Mouse (Mus musculus): ENCODE measurements at regions not wholly inside any gene's neighbourhood (a gene's known extent, or its start where the extent isn't known, plus 50 kb on each side); places are given as distances from the start of the nearest gene placed in this dataset.
A peak's percentile ranks its signal among the peaks of the same experiment; 100 is the strongest.

- 61% methylated on average over 6 of the region's 6 CpGs for WGBS
Measured at GRCm38 (mm10) chr2:74039580-74039979, 128.5 kb upstream of the Atp5g3 start.

GRCm38 (mm10) chr2:74036043-74036442, 124.9 kb upstream of the Atp5g3 start:
- WGBS: 93% methylated on average over 9 of the region's 9 CpGs
- H3K27me3 ChIP-seq (ENCODE audit: control insufficient read depth, insufficient read depth, low read length): no peaks in the 10 kb centered on the region
- H3K4me2 ChIP-seq (ENCODE audit: low read depth, low read length, severe bottlenecking): no peak overlapping the region
- H3K27ac ChIP-seq (ENCODE audit: low read depth, low read length): no peak overlapping the region
- no peak overlapping the region for H3K4me3 ChIP-seq (ENCODE audit: low read depth, low read length)
- H3K4me1 ChIP-seq (replicated peaks; ENCODE audit: control insufficient read depth, insufficient read depth, low read length): no peaks in the 10 kb centered on the region
- no peak overlapping the region for H3K9ac ChIP-seq (ENCODE audit: low read length)
- ATAC-seq (replicated peaks; ENCODE audit: low FRiP score): no peak
- no peak for DNase-seq (ENCODE audit: low spot score)
- H3K36me3 ChIP-seq (ENCODE audit: control insufficient read depth, insufficient read depth, low read length): no peaks in the 10 kb centered on the region
- no peaks in the 10 kb centered on the region for H3K9me3 ChIP-seq (ENCODE audit: control insufficient read depth, low read length)

More at GRCm38 (mm10) chr2:74039580-74039979, 128.5 kb upstream of the Atp5g3 start:
- Histone ChIP-seq H3K9ac (ENCODE audit: low read length) (no peak overlapping the region), H3K27ac (ENCODE audit: low read depth, low read length) (no peak overlapping the region), H3K36me3 (ENCODE audit: control insufficient read depth, insufficient read depth, low read length) (no peaks in the 10 kb centered on the region), H3K27me3 (ENCODE audit: control insufficient read depth, insufficient read depth, low read length) (no peaks in the 10 kb centered on the region), H3K4me3 (ENCODE audit: low read depth, low read length) (no peak overlapping the region), H3K4me2 (ENCODE audit: low read depth, low read length, severe bottlenecking) (no peak overlapping the region), H3K9me3 (ENCODE audit: control insufficient read depth, low read length) (no peaks in the 10 kb centered on the region), H3K4me1 (replicated peaks; ENCODE audit: control insufficient read depth, insufficient read depth, low read length) (no peaks in the 10 kb centered on the region)
- DNase-seq (ENCODE audit: low spot score) (no peak), ATAC-seq (replicated peaks; ENCODE audit: low FRiP score) (no peak)

GRCm38 (mm10) chr2:74032177-74033021, 121.3 kb upstream of the Atp5g3 start:
- DNase-seq (ENCODE audit: low spot score) (no peak), ATAC-seq (replicated peaks; ENCODE audit: low FRiP score) (no peak)
- 81% methylated on average over 11 of the region's 11 CpGs for WGBS
- Histone ChIP-seq H3K4me2 (ENCODE audit: low read depth, low read length, severe bottlenecking) (no peak overlapping the region), H3K9me3 (ENCODE audit: control insufficient read depth, low read length) (no peaks in the 10 kb centered on the region), H3K36me3 (ENCODE audit: control insufficient read depth, insufficient read depth, low read length) (no peaks in the 10 kb centered on the region), H3K27me3 (ENCODE audit: control insufficient read depth, insufficient read depth, low read length) (no peaks in the 10 kb centered on the region), H3K4me3 (ENCODE audit: low read depth, low read length) (no peak overlapping the region), H3K27ac (ENCODE audit: low read depth, low read length) (no peak overlapping the region), H3K4me1 (replicated peaks; ENCODE audit: control insufficient read depth, insufficient read depth, low read length) (no peaks in the 10 kb centered on the region), H3K9ac (ENCODE audit: low read length) (no peak overlapping the region)

- 89% methylated on average over 9 of the region's 9 CpGs for WGBS
Measured at GRCm38 (mm10) chr2:74029938-74030337, 118.8 kb upstream of the Atp5g3 start.

GRCm38 (mm10) chr2:74027404-74028104, 116.4 kb upstream of the Atp5g3 start:
- H3K9me3 ChIP-seq (ENCODE audit: control insufficient read depth, low read length): no peaks in the 10 kb centered on the region
- H3K4me2 ChIP-seq (ENCODE audit: low read depth, low read length, severe bottlenecking): no peak overlapping the region
- peak overlapping the region; percentile 3; the same call in 1 of the 2 replicates for H3K9ac ChIP-seq (ENCODE audit: low read length)
- DNase-seq (ENCODE audit: low spot score) (peak; percentile 63), ATAC-seq (replicated peaks; ENCODE audit: low FRiP score) (no peak)
- 54% methylated on average over 11 of the region's 11 CpGs for WGBS
- H3K36me3 ChIP-seq (ENCODE audit: control insufficient read depth, insufficient read depth, low read length): no peaks in the 10 kb centered on the region
- H3K27me3 ChIP-seq (ENCODE audit: control insufficient read depth, insufficient read depth, low read length): no peaks in the 10 kb centered on the region
- H3K4me1 ChIP-seq (replicated peaks; ENCODE audit: control insufficient read depth, insufficient read depth, low read length): no peaks in the 10 kb centered on the region
- no peak overlapping the region for H3K27ac ChIP-seq (ENCODE audit: low read depth, low read length)
- H3K4me3 ChIP-seq (ENCODE audit: low read depth, low read length): no peak overlapping the region

More at GRCm38 (mm10) chr2:74029938-74030337, 118.8 kb upstream of the Atp5g3 start:
- Histone ChIP-seq H3K4me2 (ENCODE audit: low read depth, low read length, severe bottlenecking) (no peak overlapping the region), H3K9ac (ENCODE audit: low read length) (no peak overlapping the region), H3K27ac (ENCODE audit: low read depth, low read length) (no peak overlapping the region), H3K4me3 (ENCODE audit: low read depth, low read length) (no peak overlapping the region), H3K4me1 (replicated peaks; ENCODE audit: control insufficient read depth, insufficient read depth, low read length) (no peaks in the 10 kb centered on the region), H3K36me3 (ENCODE audit: control insufficient read depth, insufficient read depth, low read length) (no peaks in the 10 kb centered on the region), H3K9me3 (ENCODE audit: control insufficient read depth, low read length) (no peaks in the 10 kb centered on the region), H3K27me3 (ENCODE audit: control insufficient read depth, insufficient read depth, low read length) (no peaks in the 10 kb centered on the region)
- no peak for DNase-seq (ENCODE audit: low spot score)
- no peak for ATAC-seq (replicated peaks; ENCODE audit: low FRiP score)

- H3K4me3 ChIP-seq (ENCODE audit: low read depth, low read length): no peak overlapping the region
- no peak overlapping the region for H3K4me2 ChIP-seq (ENCODE audit: low read depth, low read length, severe bottlenecking)
- ATAC-seq (replicated peaks; ENCODE audit: low FRiP score): no peak
- no peak overlapping the region for H3K27ac ChIP-seq (ENCODE audit: low read depth, low read length)
- no peak overlapping the region for H3K9ac ChIP-seq (ENCODE audit: low read length)
- DNase-seq (ENCODE audit: low spot score): no peak
- no peaks in the 10 kb centered on the region for H3K27me3 ChIP-seq (ENCODE audit: control insufficient read depth, insufficient read depth, low read length)
- no peaks in the 10 kb centered on the region for H3K4me1 ChIP-seq (replicated peaks; ENCODE audit: control insufficient read depth, insufficient read depth, low read length)
- no peaks in the 10 kb centered on the region for H3K9me3 ChIP-seq (ENCODE audit: control insufficient read depth, low read length)
- no peaks in the 10 kb centered on the region for H3K36me3 ChIP-seq (ENCODE audit: control insufficient read depth, insufficient read depth, low read length)
- 87% methylated on average over 7 of the region's 7 CpGs for WGBS
Measured at GRCm38 (mm10) chr2:74015146-74015545, 104.0 kb upstream of the Atp5g3 start.

- no peak overlapping the region for H3K4me3 ChIP-seq (ENCODE audit: low read depth, low read length)
- ATAC-seq (replicated peaks; ENCODE audit: low FRiP score): no peak
- DNase-seq (ENCODE audit: low spot score): no peak
- no peaks in the 10 kb centered on the region for H3K27me3 ChIP-seq (ENCODE audit: control insufficient read depth, insufficient read depth, low read length)
- no peaks in the 10 kb centered on the region for H3K9me3 ChIP-seq (ENCODE audit: control insufficient read depth, low read length)
- no peaks in the 10 kb centered on the region for H3K36me3 ChIP-seq (ENCODE audit: control insufficient read depth, insufficient read depth, low read length)
- WGBS: 90% methylated on average over 3 of the region's 3 CpGs
- no peak overlapping the region for H3K4me2 ChIP-seq (ENCODE audit: low read depth, low read length, severe bottlenecking)
- no peak overlapping the region for H3K9ac ChIP-seq (ENCODE audit: low read length)
- no peaks in the 10 kb centered on the region for H3K4me1 ChIP-seq (replicated peaks; ENCODE audit: control insufficient read depth, insufficient read depth, low read length)
- no peak overlapping the region for H3K27ac ChIP-seq (ENCODE audit: low read depth, low read length)
Measured at GRCm38 (mm10) chr2:74014201-74014600, 103.1 kb upstream of the Atp5g3 start.

GRCm38 (mm10) chr2:73998531-73998930, 87.4 kb upstream of the Atp5g3 start:
- ATAC-seq (replicated peaks; ENCODE audit: low FRiP score) (no peak), DNase-seq (ENCODE audit: low spot score) (no peak)
- WGBS: 20% methylated on average over 2 of the region's 2 CpGs

More at GRCm38 (mm10) chr2:73998531-73998930, 87.4 kb upstream of the Atp5g3 start:
- H3K27ac ChIP-seq (ENCODE audit: low read depth, low read length): no peak overlapping the region
- H3K36me3 ChIP-seq (ENCODE audit: control insufficient read depth, insufficient read depth, low read length): no peaks in the 10 kb centered on the region
- H3K4me1 ChIP-seq (replicated peaks; ENCODE audit: control insufficient read depth, insufficient read depth, low read length): no peaks in the 10 kb centered on the region
- no peaks in the 10 kb centered on the region for H3K27me3 ChIP-seq (ENCODE audit: control insufficient read depth, insufficient read depth, low read length)
- H3K4me2 ChIP-seq (ENCODE audit: low read depth, low read length, severe bottlenecking): no peak overlapping the region
- no peak overlapping the region for H3K9ac ChIP-seq (ENCODE audit: low read length)
- no peak overlapping the region for H3K4me3 ChIP-seq (ENCODE audit: low read depth, low read length)
- H3K9me3 ChIP-seq (ENCODE audit: control insufficient read depth, low read length): no peaks in the 10 kb centered on the region
